Comparison of ENCODE assay signal across 9 mouse cellular contexts in genomic region chr6:29234272-29234671, GRCm38 (mm10). TPM values are rescaled to one million over a fixed set of nuclear protein-coding genes. Genes with fewer than 3 reads are reported as not detected.
DNase-seq lines count a peak whose midpoint lies in the region; TF ChIP-seq lines count a peak whose summit lies in the region.
"Had no signal": no experiment of that assay in that cellular context is flagged by ENCODE, and none has a peak within 500 bp of the region (broad histone marks: within the 10 kb centered on the region; RNA-seq: fewer than 3 reads in every experiment).

No protein-coding gene starts in this region.

- DNase-seq in left cerebral cortex, adult 2 months (ENCODE audit: extremely low spot score in 1 of 2, low spot score in 2 of 2) = no peak
- no peak for DNase-seq in left cerebral cortex, adult 8-10 months (ENCODE audit: low spot score in 2 of 2)
- DNase-seq in NIH3T3 (ENCODE audit: low read depth) = peak; percentile 67
- peak; percentile 72 for DNase-seq in splenic B cell, adult 2 months (ENCODE audit: low read depth, low spot score)
- no peak for DNase-seq in gastrocnemius, postnatal 14 days
- DNase-seq in right cerebral cortex, adult 2 months (ENCODE audit: low spot score in 2 of 2) = no peak
- no peak for DNase-seq in right cerebral cortex, postnatal 4 days

- no peaks in the 10 kb centered on the region for H3K27me3 ChIP-seq in splenic B cell, adult 2 months (ENCODE audit: control insufficient read depth, insufficient read depth, low read length, poor library complexity, severe bottlenecking)

- TF ChIP-seq CTCF in left cerebral cortex, adult 2 months (IDR thresholded peaks at IDR 0.05) = peak; percentile 47
- peak; percentile 81; the same call in 1 of the 2 replicates for TF ChIP-seq CTCF in embryonic fibroblast, embryonic 13.5 days (IDR thresholded peaks at IDR 0.05; ENCODE audit: borderline replicate concordance, insufficient read depth, low read length)

- no peak for TF ChIP-seq POLR2A in embryonic fibroblast, embryonic 13.5 days (IDR thresholded peaks at IDR 0.05; ENCODE audit: low read depth, low read length)

- intact Hi-C loops in left cerebral cortex, adult 2 months (cut with DNase I) = no loop called here
- intact Hi-C loops in gastrocnemius, postnatal 14 days (cut with DNase I; ENCODE audit: low total_unique reads) = no loop called here

- H3K4me1 ChIP-seq in embryonic fibroblast, embryonic 13.5 days (ENCODE audit: control insufficient read depth, insufficient read depth, low read length) = no peaks in the 10 kb centered on the region
- H3K4me1 ChIP-seq: midbrain, embryonic 12.5 days had no signal

- H3K4me3 ChIP-seq in left cerebral cortex, adult 2 months = no peak overlapping the region
- H3K4me3 ChIP-seq in embryonic fibroblast, embryonic 13.5 days (ENCODE audit: insufficient read depth, low read length) = no peak overlapping the region
- H3K4me3 ChIP-seq: midbrain, embryonic 12.5 days had no signal

- no peak overlapping the region for H3K27ac ChIP-seq in left cerebral cortex, adult 2 months
- no peak overlapping the region for H3K27ac ChIP-seq in embryonic fibroblast, embryonic 13.5 days (ENCODE audit: insufficient read depth, low read length)
- H3K27ac ChIP-seq: midbrain, embryonic 12.5 days had no signal

- no peaks in the 10 kb centered on the region for H3K36me3 ChIP-seq in splenic B cell, adult 2 months (ENCODE audit: control insufficient read depth, insufficient read depth, low read length, poor library complexity, severe bottlenecking)
- H3K36me3 ChIP-seq: midbrain, embryonic 12.5 days had no signal

RNA-seq across cellular contexts. Expression of gene Impdh1, which starts 18.1 kb away (rescaled TPM):
- 10 to 100 TPM; 57.1 to 62.7 TPM for total RNA-seq in left cerebral cortex, adult 2 months (2021)
- 10 to 100 TPM; 52.5 to 72.2 (median 59.0) TPM for total RNA-seq in left cerebral cortex, adult 8-10 months (2022)
- 34.4 and 36.5 TPM in 2 replicates for polyA plus RNA-seq in embryonic fibroblast, embryonic 13.5 days (2011; ENCODE audit: insufficient read length, low read depth, missing spikeins)
- total RNA-seq in gastrocnemius, postnatal 14 days (2021) = 10 to 100 TPM; 20.2 to 23.8 TPM

RNA-seq across cellular contexts. Expression of gene Hilpda, which starts 38.0 kb away (rescaled TPM):
- total RNA-seq in left cerebral cortex, adult 2 months (2021) = 1 to 10 TPM; 8.0 to 9.1 TPM
- 1 to 10 TPM; 5.2 to 8.6 (median 6.1) TPM for total RNA-seq in left cerebral cortex, adult 8-10 months (2022)
- polyA plus RNA-seq in embryonic fibroblast, embryonic 13.5 days (2011; ENCODE audit: insufficient read length, low read depth, missing spikeins) = 25.3 and 27.6 TPM in 2 replicates
- 1 to 10 TPM; 5.3 to 5.4 TPM for total RNA-seq in gastrocnemius, postnatal 14 days (2021)

RNA-seq across cellular contexts. Expression of gene Fam71f2, which starts 45.1 kb away (rescaled TPM):
- under 1 TPM; 0.38 to 0.72 TPM for total RNA-seq in left cerebral cortex, adult 2 months (2021)
- under 1 TPM in 3 of 4 experiments, not detected in 1; 0.57 to 0.68 (median 0.67) TPM for total RNA-seq in left cerebral cortex, adult 8-10 months (2022)
- polyA plus RNA-seq in embryonic fibroblast, embryonic 13.5 days (2011; ENCODE audit: insufficient read length, low read depth, missing spikeins) = not detected in 2 replicates
- under 1 TPM; 0.20 to 0.21 TPM for total RNA-seq in gastrocnemius, postnatal 14 days (2021)

RNA-seq across cellular contexts. Expression of gene Prrt4, which starts 54.9 kb away (rescaled TPM):
- 1 to 10 TPM; 2.5 to 2.9 TPM for total RNA-seq in left cerebral cortex, adult 2 months (2021)
- total RNA-seq in left cerebral cortex, adult 8-10 months (2022) = 1 to 10 TPM; 3.8 to 4.7 (median 4.4) TPM
- polyA plus RNA-seq in embryonic fibroblast, embryonic 13.5 days (2011; ENCODE audit: insufficient read length, low read depth, missing spikeins) = 0.16 and 0.33 TPM in 2 replicates
- under 1 TPM; 0.64 to 0.88 TPM for total RNA-seq in gastrocnemius, postnatal 14 days (2021)

Comparison
In these comparisons a context has a peak if more than half of its experiments do, and no peak if none do; other contexts are left out.
1. DNase-seq: peak in NIH3T3 (single experiment) and splenic B cell, adult 2 months (single experiment); none in left cerebral cortex, adult 2 months (0 of 2), left cerebral cortex, adult 8-10 months (0 of 2), gastrocnemius, postnatal 14 days (single experiment), right cerebral cortex, adult 2 months (0 of 2) and right cerebral cortex, postnatal 4 days (single experiment).